Mouse (Mus musculus) kidney, adult 8-10 months (tissue): ENCODE data around the gene Sertad2.

Experiments
- DNase-seq, 2 experiments: peaks; one replicate each; pipeline ENCODE4 v3.0.0; 2022

Sertad2 gene

GRCm38 (mm10) chr11:20542739-20543452 is at the start of gene Sertad2:
TSS of gene Sertad2 (plus strand) at chr11:20543253.
- DNase-seq: peak; percentile 100

GRCm38 (mm10) chr11:20493922-20494626 is 49.0 kb upstream of the Sertad2 start:
- no peak for DNase-seq

- DNase-seq: no peak
These were observed 42.5 kb upstream of the Sertad2 start for GRCm38 (mm10) chr11:20500516-20500915.

GRCm38 (mm10) chr11:20501160-20501955 is 41.7 kb upstream of the Sertad2 start:
- DNase-seq: no peak

GRCm38 (mm10) chr11:20513574-20513973 is 29.5 kb upstream of the Sertad2 start:
- no peak for DNase-seq

- no peak for DNase-seq
These were observed 28.3 kb upstream of the Sertad2 start for GRCm38 (mm10) chr11:20514757-20515156.

GRCm38 (mm10) chr11:20521321-20521720 is 21.7 kb upstream of the Sertad2 start:
- DNase-seq: peak; percentile 66 to 83

GRCm38 (mm10) chr11:20522750-20523149 is 20.3 kb upstream of the Sertad2 start:
- DNase-seq: no peak

GRCm38 (mm10) chr11:20524435-20524834 is 18.6 kb upstream of the Sertad2 start:
- no peak for DNase-seq

- DNase-seq: no peak
These were observed 17.1 kb upstream of the Sertad2 start for GRCm38 (mm10) chr11:20525909-20526308.

- DNase-seq: no peak
These were observed 15.2 kb upstream of the Sertad2 start for GRCm38 (mm10) chr11:20527901-20528300.

GRCm38 (mm10) chr11:20531682-20531991 is 11.4 kb upstream of the Sertad2 start:
- no peak for DNase-seq

GRCm38 (mm10) chr11:20531992-20532881 is 10.8 kb upstream of the Sertad2 start:
- DNase-seq: peak; percentile 47 to 56

- DNase-seq: no peak
These were observed 9.8 kb upstream of the Sertad2 start for GRCm38 (mm10) chr11:20533231-20533630.

- DNase-seq: no peak
These were observed 5.8 kb upstream of the Sertad2 start for GRCm38 (mm10) chr11:20537221-20537620.

- DNase-seq: no peak
These were observed 4.6 kb upstream of the Sertad2 start for GRCm38 (mm10) chr11:20538496-20538895.

GRCm38 (mm10) chr11:20541280-20541679 is 1.8 kb upstream of the Sertad2 start:
- DNase-seq: no peak

- peak in 1 of 2 experiments; percentile 78 for DNase-seq
These were observed 937 bp upstream of the Sertad2 start for GRCm38 (mm10) chr11:20541995-20542637.

GRCm38 (mm10) chr11:20543453-20544120 is 534 bp downstream of the Sertad2 start:
- DNase-seq: peak in 1 of 2 experiments; percentile 43

- no peak for DNase-seq
These were observed 1.3 kb downstream of the Sertad2 start for GRCm38 (mm10) chr11:20544376-20544775.

GRCm38 (mm10) chr11:20544801-20545515 is 1.9 kb downstream of the Sertad2 start:
- DNase-seq: no peak
